Mouse (Mus musculus): ENCODE data around the gene Kcng4. TPM values are rescaled to one million over a fixed set of nuclear protein-coding genes. Genes with fewer than 3 reads are reported as not detected.

Gene Kcng4
- polyA plus RNA-seq, 1 experiment from 2014 or later, result not detected

DNA sequence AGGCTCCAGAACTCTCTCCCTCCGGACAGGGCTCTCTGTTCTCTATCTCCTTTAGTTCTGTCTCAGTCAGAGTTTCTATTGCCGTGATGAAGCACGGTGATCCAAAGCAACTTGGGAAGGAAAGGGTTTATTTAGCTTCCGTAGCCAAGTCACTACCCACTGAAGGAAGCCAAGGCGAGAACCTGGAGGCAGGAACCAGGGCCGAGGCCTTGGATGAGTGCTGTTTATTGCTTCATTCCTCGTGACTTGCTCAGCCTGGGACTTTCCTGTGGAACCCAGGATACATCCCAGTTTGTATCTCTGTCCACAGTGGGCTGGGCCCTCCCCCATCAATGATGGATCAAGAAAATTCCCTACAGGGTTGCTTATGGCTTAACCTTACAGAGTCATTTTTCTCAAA, 1.3 kb upstream of the Kcng4 start:
- Histone ChIP-seq H3K9me3 (replicated peaks) (no peaks in the 10 kb centered on the region), H3K4me3 (no peak overlapping the region), H3K27me3 (ENCODE audit: low read depth, poor library complexity, severe bottlenecking) (peaks cover 50% of the 10 kb centered on the region), H3K36me3 (no peaks in the 10 kb centered on the region), H3K27ac (no peak overlapping the region), H3K4me1 (peaks cover 28% of the 10 kb centered on the region)
- WGBS, result 59% methylated on average over 7 of the region's 7 CpGs
- DNase-seq (ENCODE audit: low spot score), result no peak

DNA sequence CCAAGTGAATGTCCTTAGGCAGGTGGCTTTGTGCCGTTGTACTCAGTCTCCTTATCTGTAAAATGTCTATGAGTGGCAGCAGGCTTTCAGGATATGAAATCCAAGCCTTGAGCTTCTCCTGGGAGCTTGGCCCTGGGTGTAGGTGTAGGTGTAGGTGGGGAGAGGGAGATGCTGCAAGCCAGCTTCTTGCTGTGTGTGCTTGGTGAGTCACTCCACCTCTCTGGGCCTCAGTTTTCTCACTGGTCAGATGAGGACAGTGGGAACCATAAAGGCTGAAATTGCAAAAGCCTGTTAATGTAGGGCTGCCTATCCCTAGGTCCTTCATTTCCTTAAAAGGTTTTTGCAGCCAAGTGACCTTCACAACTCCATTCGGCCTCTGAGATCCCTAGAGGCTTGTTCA, 478 bp upstream of the Kcng4 start:
- no peak for DNase-seq (ENCODE audit: low spot score)
- Histone ChIP-seq H3K27me3 (ENCODE audit: low read depth, poor library complexity, severe bottlenecking) (peaks cover 58% of the 10 kb centered on the region), H3K36me3 (no peaks in the 10 kb centered on the region), H3K9me3 (replicated peaks) (no peaks in the 10 kb centered on the region), H3K4me3 (no peak overlapping the region), H3K27ac (no peak overlapping the region), H3K4me1 (peaks cover 31% of the 10 kb centered on the region)
- 54% methylated on average over 2 of the region's 2 CpGs for WGBS

DNA sequence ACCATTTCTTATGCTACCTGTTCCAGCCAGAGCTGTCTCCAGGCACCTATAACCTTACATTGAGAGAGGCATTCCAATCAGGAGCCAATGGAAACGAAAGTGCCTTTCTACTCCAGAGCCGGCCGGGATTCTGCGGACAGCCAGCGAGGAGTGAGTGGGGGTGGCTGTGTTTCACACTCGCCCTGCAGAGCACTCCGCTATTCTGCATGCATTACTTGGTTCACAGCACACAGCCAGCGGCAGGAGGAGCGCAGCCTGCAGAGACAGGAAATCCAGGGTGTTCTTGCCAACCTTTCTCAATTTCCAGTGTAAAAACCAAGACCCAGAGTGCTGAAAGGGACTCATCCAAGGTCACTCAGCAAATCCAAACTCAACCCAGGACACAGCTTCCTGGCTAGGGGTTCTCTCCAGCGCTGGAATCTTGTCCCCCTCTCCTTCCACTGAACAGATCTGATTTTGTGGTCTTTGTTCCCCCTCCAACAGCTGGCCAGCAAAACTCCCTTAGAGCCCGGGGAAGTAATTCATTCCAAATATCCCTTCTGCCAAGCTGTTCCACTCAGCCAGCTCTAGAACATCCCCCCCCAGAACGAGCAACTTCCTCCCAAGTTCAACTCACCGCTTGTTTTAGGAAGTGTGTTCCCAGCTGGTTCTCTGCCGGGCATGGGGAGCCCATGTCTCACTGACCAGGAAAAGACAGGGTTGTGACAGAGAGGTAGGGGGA, 704 bp downstream of the Kcng4 start:
- no peaks in the 10 kb centered on the region for H3K36me3 ChIP-seq
- no peak for DNase-seq (ENCODE audit: low spot score)
- 41% methylated on average over 14 of the region's 14 CpGs for WGBS
- H3K27ac ChIP-seq, result no peak overlapping the region
- H3K4me3 ChIP-seq, result no peak overlapping the region
- H3K27me3 ChIP-seq (ENCODE audit: low read depth, poor library complexity, severe bottlenecking), result peaks cover 61% of the 10 kb centered on the region
- H3K9me3 ChIP-seq (replicated peaks), result no peaks in the 10 kb centered on the region
- H3K4me1 ChIP-seq, result peaks cover 39% of the 10 kb centered on the region

DNA sequence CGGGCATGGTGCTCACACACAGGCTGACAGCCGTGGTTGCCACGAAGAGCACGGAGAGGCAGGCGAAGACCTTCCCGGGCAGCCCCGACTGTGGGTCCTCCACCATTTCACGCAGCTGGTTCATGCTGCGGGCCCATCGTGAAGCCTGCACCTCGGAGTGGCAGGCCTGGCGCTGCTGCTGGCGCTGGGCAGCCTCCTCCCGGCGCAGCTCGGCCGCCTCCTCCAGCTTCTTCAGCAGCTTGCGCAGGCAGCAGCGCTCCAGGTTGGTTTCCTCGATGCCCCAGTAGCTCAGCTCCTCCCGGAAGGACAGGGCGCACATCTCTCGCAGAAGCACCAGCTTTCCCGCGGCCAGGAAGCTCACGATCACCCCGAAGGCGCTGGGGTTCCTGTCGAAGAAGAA, 2.6 kb downstream of the Kcng4 start:
- H3K27ac ChIP-seq, result 0 out of 2 replicates have a peak overlapping the region, but pooled peaks have one; percentile 14
- H3K27me3 ChIP-seq (ENCODE audit: low read depth, poor library complexity, severe bottlenecking), result peaks cover 61% of the 10 kb centered on the region
- peaks cover 53% of the 10 kb centered on the region for H3K4me1 ChIP-seq
- H3K36me3 ChIP-seq, result no peaks in the 10 kb centered on the region
- 54% methylated on average over 29 of the region's 29 CpGs for WGBS
- no peak for DNase-seq (ENCODE audit: low spot score)
- H3K9me3 ChIP-seq (replicated peaks), result no peaks in the 10 kb centered on the region
- no peak overlapping the region for H3K4me3 ChIP-seq

DNA sequence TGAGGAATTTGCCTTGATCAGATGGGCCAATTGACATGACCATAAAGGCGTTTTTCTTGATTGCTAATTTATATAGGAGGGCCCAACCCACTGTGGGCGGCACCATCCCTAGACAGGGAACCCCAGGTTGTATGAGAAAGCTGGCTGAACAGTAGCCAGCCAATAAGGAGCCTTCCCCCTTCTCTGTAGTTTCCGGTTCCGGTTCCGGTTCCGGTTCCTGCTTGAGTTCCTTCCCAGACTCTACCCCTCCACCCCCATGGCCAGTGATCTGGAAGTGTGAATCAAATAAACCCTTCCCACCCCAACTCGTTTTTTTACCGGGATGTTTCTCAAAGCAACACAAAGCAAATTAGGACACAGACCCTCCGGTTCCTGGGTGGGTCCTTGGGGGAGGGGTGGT, 3.2 kb downstream of the Kcng4 start:
- WGBS, result 79% methylated on average over 9 of the region's 9 CpGs
- Histone ChIP-seq H3K27me3 (ENCODE audit: low read depth, poor library complexity, severe bottlenecking) (peaks cover 61% of the 10 kb centered on the region), H3K9me3 (replicated peaks) (no peaks in the 10 kb centered on the region), H3K27ac (no peak overlapping the region), H3K4me3 (no peak overlapping the region), H3K36me3 (no peaks in the 10 kb centered on the region), H3K4me1 (peaks cover 60% of the 10 kb centered on the region)
- DNase-seq (ENCODE audit: low spot score), result no peak

DNA sequence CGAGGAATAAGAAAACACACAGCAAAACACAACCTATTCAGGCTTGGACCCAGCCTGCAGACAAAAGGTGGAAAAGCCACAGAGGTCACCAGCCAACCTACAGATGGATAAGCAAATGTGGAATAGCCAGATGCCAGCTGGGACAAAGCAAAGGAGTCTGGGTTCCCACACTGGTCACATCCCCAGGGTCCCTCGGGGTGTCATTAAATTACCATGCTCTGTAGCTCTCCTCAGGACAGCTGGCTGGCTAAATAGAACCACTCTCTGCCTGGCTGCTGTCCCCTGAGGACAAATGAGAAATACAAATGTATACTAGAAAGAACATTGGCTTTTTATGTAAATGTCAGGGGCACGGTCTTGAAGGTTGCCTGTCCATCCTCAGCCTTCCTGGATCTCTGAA, 4.6 kb downstream of the Kcng4 start:
- H3K4me3 ChIP-seq, result no peak overlapping the region
- H3K9me3 ChIP-seq (replicated peaks), result no peaks in the 10 kb centered on the region
- DNase-seq (ENCODE audit: low spot score), result no peak
- WGBS, result 52% methylated on average over 3 of the region's 3 CpGs
- H3K36me3 ChIP-seq, result no peaks in the 10 kb centered on the region
- peaks cover 52% of the 10 kb centered on the region for H3K27me3 ChIP-seq (ENCODE audit: low read depth, poor library complexity, severe bottlenecking)
- peaks cover 53% of the 10 kb centered on the region for H3K4me1 ChIP-seq
- 0 out of 2 replicates have a peak overlapping the region, but pooled peaks have one; percentile 9 for H3K27ac ChIP-seq

DNA sequence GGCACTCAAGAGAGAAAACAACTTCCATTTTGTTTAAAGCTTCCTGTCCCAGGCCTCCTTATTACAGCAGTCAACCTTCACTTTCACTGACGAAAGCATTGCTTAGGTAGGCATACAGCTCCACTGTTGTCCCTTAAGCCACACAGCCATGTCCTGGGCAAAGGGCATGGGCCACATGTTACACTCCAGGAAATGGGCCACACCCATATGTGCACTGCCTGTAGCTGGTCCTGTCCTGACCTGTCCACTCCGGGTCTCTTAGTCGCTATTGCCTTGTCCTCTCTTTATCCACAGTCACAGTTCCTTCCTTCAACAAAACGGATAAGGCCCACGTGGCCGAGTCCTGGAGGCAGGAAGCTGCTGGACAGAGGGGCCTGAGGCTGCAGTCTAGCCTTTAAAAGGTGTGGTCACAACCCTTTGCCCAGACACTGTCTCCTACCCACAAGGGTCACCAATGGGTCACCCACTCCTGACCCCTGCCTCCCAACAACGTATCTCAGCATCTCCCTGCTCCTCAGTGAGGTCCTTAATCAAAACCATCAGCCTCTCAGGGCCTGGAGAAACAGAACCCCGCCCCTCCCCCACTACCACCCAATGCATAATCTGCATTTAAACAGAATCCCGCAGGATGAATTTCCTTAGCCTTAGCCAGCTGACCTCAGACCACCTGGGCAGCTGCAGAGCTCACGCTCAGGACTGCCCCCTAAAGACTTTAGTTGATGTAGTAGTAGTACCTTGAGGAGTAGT, 7.7 kb downstream of the Kcng4 start:
- WGBS, result 18% methylated on average over 10 of the region's 10 CpGs
- DNase-seq (ENCODE audit: low spot score), result peak; percentile 64
- Histone ChIP-seq H3K27ac (peak overlapping the region; percentile 70), H3K4me1 (peaks cover 40% of the 10 kb centered on the region), H3K4me3 (no peak overlapping the region), H3K27me3 (ENCODE audit: low read depth, poor library complexity, severe bottlenecking) (peaks cover 21% of the 10 kb centered on the region), H3K36me3 (no peaks in the 10 kb centered on the region), H3K9me3 (replicated peaks) (no peaks in the 10 kb centered on the region)

DNA sequence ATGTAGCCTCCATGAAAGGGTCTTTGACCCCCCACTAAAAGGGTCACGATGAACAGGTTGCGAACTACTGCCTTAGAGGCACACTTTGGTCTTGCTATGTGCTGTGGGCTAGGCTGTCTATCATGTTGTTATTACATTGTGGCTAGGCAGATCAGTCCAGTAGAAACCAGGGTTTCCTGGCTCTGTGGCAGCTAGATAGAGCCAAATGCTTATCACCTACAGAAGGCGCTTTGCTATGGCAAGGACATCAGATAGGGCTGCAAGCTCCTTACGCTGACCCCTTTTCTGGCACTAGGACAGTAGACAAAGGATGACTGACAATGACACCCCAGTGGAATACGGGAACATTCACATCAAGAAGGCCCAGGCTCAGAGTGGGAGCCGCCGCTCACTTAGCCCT, 8.3 kb downstream of the Kcng4 start:
- Histone ChIP-seq H3K4me3 (no peak overlapping the region), H3K27ac (peak overlapping the region; percentile 70), H3K9me3 (replicated peaks) (no peaks in the 10 kb centered on the region), H3K27me3 (ENCODE audit: low read depth, poor library complexity, severe bottlenecking) (peaks cover 15% of the 10 kb centered on the region), H3K36me3 (no peaks in the 10 kb centered on the region), H3K4me1 (peaks cover 45% of the 10 kb centered on the region)
- DNase-seq (ENCODE audit: low spot score), result no peak
- 84% methylated on average over 7 of the region's 7 CpGs for WGBS

DNA sequence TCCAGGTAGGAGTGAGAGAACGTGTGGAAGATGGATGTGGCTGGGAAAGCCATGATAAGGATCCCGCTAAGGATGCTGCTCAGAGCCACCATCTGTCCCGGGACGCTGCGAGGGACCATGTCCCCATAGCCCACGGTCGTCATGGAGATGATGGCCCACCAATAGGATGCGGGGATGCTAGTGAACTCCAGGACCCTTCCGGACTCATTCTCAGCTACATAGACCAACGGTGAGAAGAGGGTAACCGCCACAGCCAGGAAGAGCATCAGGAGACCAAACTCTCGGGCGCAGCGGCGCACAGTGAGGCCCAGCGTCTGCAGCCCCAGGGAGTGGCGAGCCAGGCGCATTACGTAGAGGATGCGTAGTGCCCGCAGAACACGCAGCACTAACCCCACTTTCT, 9.7 kb downstream of the Kcng4 start:
- 82% methylated on average over 22 of the region's 22 CpGs for WGBS

DNA sequence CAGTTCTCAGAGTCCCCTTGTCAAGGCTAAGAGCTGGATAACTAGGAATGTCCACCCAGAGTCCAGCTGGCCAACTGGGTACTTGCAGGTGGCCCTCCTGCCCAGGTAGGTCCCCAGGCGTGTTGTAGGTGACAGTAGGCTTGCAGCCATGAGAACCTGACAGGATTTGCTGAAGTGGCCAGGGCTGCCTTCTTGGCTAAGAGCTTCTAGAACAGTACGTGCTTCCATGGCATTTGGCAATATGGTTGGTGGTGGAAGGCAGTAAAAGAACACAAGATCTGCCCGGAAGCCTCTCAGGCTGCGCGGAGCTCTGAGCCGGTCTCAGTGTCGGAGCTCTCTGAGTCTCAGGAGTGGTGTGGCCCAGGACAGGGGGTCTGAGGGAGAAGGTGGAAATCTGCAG, 10.6 kb downstream of the Kcng4 start:
- no peaks in the 10 kb centered on the region for H3K9me3 ChIP-seq (replicated peaks)
- H3K27ac ChIP-seq, result 0 out of 2 replicates have a peak overlapping the region, but pooled peaks have one; percentile 14
- H3K27me3 ChIP-seq (ENCODE audit: low read depth, poor library complexity, severe bottlenecking), result no peaks in the 10 kb centered on the region
- H3K4me3 ChIP-seq, result no peak overlapping the region
- peaks cover 44% of the 10 kb centered on the region for H3K4me1 ChIP-seq
- H3K36me3 ChIP-seq, result no peaks in the 10 kb centered on the region
- no peak for DNase-seq (ENCODE audit: low spot score)
- 92% methylated on average over 7 of the region's 7 CpGs for WGBS

More for the DNA sequence above, 9.7 kb downstream of the Kcng4 start:
- H3K27me3 ChIP-seq (ENCODE audit: low read depth, poor library complexity, severe bottlenecking), result 0 out of 2 replicates have a peak, but pooled peaks cover 1% of the 10 kb centered on the region
- H3K4me3 ChIP-seq, result no peak overlapping the region
- peaks cover 44% of the 10 kb centered on the region for H3K4me1 ChIP-seq
- H3K9me3 ChIP-seq (replicated peaks), result no peaks in the 10 kb centered on the region
- H3K36me3 ChIP-seq, result no peaks in the 10 kb centered on the region
- no peak for DNase-seq (ENCODE audit: low spot score)
- H3K27ac ChIP-seq, result no peak overlapping the region

DNA sequence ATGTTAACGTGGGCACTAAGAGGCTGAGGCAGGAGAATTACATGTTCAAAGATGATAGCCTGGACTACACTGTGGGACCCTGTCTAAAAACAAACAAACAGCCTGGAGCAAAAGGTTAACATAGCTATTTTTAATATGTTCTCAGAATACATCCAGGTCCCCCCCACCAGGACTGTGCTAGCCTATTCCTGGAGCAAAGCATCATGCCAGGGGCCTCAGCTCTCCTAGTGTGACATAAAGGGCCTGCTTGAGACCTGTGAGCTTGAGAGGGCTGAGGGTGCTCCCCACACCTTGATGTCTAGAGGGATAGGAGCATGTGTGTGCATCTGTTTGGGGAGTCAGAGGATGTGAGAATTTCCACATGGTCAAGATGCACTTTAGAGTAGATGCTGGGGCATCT, 11.7 kb downstream of the Kcng4 start:
- WGBS, result 88% methylated on average over 1 of the region's 1 CpGs
- no peak overlapping the region for H3K4me3 ChIP-seq
- H3K36me3 ChIP-seq, result no peaks in the 10 kb centered on the region
- peaks cover 37% of the 10 kb centered on the region for H3K4me1 ChIP-seq
- no peak overlapping the region for H3K27ac ChIP-seq
- DNase-seq (ENCODE audit: low spot score), result no peak
- no peaks in the 10 kb centered on the region for H3K9me3 ChIP-seq (replicated peaks)
- H3K27me3 ChIP-seq (ENCODE audit: low read depth, poor library complexity, severe bottlenecking), result no peaks in the 10 kb centered on the region

DNA sequence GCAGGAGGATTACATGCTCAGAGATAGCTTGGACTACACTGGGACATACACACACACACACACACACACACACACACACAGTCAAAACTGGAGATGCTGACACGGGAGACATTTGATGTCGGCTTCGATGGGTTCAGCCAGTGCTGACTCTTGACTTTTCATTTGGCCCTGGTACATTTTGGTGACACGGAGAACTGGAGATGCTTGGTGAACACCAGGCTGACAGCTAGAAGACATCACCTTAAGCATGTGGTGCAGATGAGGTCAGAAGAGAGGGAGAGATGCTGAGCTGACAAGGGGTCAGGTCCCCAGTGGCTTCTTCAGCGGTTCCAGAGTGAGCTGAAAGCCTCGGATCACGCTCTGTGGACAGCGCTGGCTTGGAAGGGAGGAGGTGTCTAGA, 12.4 kb downstream of the Kcng4 start:
- Histone ChIP-seq H3K4me1 (peaks cover 33% of the 10 kb centered on the region), H3K27ac (no peak overlapping the region), H3K4me3 (no peak overlapping the region), H3K27me3 (ENCODE audit: low read depth, poor library complexity, severe bottlenecking) (no peaks in the 10 kb centered on the region), H3K9me3 (replicated peaks) (no peaks in the 10 kb centered on the region), H3K36me3 (no peaks in the 10 kb centered on the region)
- no peak for DNase-seq (ENCODE audit: low spot score)
- WGBS, result 86% methylated on average over 8 of the region's 8 CpGs

DNA sequence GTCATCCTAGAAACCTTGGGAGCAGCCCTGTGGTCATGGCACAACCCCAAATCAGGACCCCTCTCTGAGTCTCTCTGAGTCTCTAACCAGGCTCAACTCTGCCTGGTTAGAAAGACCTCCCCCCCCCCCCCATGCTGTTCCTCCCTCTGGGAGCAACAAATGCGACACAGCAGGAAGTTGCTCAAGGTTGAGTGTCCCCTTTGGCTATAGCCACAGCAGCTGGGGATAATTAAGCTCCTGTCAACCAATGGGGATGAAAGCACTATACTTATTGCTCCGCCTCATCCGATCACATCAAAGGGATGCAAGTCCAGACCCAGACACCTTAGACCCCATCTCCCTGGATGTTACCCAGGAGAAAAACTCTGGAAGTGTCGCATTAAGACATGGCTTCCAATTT, 12.9 kb downstream of the Kcng4 start:
- WGBS, result 34% methylated on average over 4 of the region's 4 CpGs
- H3K27ac ChIP-seq, result no peak overlapping the region
- H3K4me1 ChIP-seq, result peaks cover 28% of the 10 kb centered on the region
- H3K27me3 ChIP-seq (ENCODE audit: low read depth, poor library complexity, severe bottlenecking), result no peaks in the 10 kb centered on the region
- no peak overlapping the region for H3K4me3 ChIP-seq
- H3K36me3 ChIP-seq, result no peaks in the 10 kb centered on the region
- H3K9me3 ChIP-seq (replicated peaks), result no peaks in the 10 kb centered on the region
- no peak for DNase-seq (ENCODE audit: low spot score)
